Mouse (Mus musculus) 416B (cell line): ENCODE measurements at regions not wholly inside any gene's neighbourhood (a gene's known extent, or its start where the extent isn't known, plus 50 kb on each side); places are given as distances from the start of the nearest gene placed in this dataset.
A peak's percentile ranks its signal among the peaks of the same experiment; 100 is the strongest.

ENCODE experiments used
- DNase-seq: peaks from one replicate; pipeline ENCODE4 v3.0.0; 2011; ENCODE audit warnings: low read depth

DNA sequence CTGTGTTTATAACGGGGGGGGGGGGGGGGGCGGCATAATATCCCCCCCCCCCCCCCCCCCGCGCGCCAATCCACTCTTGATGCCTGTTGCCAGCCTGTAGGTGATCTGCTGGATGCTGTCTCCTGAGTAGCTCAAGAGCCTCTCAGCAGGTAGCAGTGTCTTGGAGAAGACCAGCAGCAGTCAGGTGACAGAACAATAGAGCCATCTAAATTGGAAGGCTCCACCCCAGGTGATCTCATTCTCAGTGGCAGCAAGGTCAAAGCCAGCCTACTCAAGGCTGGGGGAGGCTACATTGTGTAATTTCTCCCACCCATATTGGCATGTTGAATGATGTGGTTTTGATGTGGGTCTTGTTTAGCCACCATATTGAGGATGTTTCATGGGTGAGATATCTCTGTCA is 338.3 kb upstream of the Zfp804a start:
- no peak for DNase-seq

DNA sequence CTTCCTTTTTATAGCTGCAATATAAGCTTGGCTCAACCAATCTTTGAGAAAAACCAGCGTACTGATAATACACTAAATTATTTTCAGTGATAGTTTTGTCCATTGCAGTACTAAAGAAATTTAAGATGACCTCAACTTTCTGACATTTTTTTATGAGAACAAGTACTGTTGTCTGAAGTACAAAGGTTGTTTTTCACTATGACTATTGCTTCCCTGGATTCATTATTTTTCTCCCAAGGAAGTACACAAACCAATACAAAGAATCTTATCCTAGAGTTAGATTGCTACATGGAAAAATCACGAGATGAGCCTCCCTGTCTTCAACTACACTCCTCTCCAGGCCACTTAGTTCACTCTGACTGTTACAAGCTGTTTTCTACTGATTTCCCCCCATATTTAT is 319.5 kb upstream of the Zfp804a start:
- DNase-seq: no peak

- DNase-seq: peak; percentile 76
Measured at GRCm38 (mm10) chr2:81734031-81734430, 319.0 kb upstream of the Zfp804a start.

DNA sequence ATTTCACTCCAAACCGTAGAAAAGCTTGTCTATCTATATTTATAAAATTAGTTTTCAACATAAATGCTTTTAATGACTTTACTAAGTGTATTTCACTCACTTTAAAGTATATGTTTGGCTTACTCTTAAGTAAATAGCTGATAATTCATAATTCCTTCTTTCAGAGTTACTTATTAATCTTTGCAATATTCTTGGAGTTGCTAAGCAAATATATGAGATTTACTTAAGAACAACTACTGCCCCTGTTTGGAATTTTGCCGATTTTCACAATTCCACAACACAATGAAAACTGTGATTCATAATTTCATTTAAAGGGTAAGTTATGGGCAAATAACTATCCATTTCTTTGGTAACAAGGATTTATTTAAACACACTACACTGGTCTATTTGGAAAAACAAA is 287.2 kb upstream of the Zfp804a start:
- DNase-seq: no peak

DNA sequence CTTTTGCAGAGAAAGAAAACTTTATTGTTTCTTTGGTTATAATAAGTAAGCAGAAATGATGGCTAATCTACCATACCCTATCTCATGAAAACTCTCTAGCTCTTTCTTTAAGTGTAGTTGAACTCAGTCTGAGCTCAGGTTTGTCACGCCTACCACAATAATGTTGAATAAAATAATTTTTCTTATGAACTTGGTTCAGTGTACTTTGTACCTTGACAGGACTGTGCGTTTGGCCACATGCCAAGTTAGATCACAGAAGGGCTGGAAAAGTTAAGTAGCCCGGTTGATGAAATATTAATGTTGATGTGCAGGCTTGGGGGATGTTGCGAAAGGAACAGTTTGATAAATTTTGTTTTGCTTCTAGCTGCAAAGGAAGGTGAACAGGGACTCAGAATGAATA is 270.0 kb upstream of the Zfp804a start:
- DNase-seq: no peak
